Mouse (Mus musculus) monocyte, adult 2 months (primary cell): ENCODE results near the gene Prkg2.

ENCODE experiments used
- DNase-seq, 2 experiments: peaks; one replicate each; pipeline ENCODE4 v3.0.0; 2022; ENCODE audit warnings: low spot score in 2 of 2, low read depth in 1 of 2

Prkg2 gene

GRCm38 (mm10) chr5:98918716-98919115 is 118.4 kb downstream of the Prkg2 start:
- DNase-seq: no peak

GRCm38 (mm10) chr5:98902339-98902738 is 134.8 kb downstream of the Prkg2 start:
- DNase-seq: no peak

- DNase-seq: no peak
Measured at GRCm38 (mm10) chr5:98900926-98901325, 136.2 kb downstream of the Prkg2 start.

GRCm38 (mm10) chr5:98897946-98898345 is 139.2 kb downstream of the Prkg2 start:
- DNase-seq: no peak

- DNase-seq: no peak
Measured at GRCm38 (mm10) chr5:98894281-98894680, 142.9 kb downstream of the Prkg2 start.

- DNase-seq: no peak
Measured at GRCm38 (mm10) chr5:98890544-98891050, 146.6 kb downstream of the Prkg2 start.

GRCm38 (mm10) chr5:98882096-98882495 is 155.1 kb downstream of the Prkg2 start:
- DNase-seq: no peak
